Mouse (Mus musculus) testis, adult 2 months (tissue): ENCODE measurements around the gene Cacna1a.

ENCODE experiments used
- CTCF ChIP-seq: fragments of 200-500 bp; IDR thresholded peaks from 2 replicates; pipeline ENCODE4 v1.5.1; 2012; ENCODE audit warnings: low read depth, mild to moderate bottlenecking, inconsistent platforms, low read length, moderate library complexity; ENCODE audit not compliant: control insufficient read depth, insufficient read depth, insufficient replicate concordance
- POLR2A ChIP-seq: fragments of 200-500 bp; IDR thresholded peaks from 2 replicates; pipeline ENCODE4 v1.6.1; 2012; ENCODE audit warnings: low read depth, mild to moderate bottlenecking, inconsistent platforms, low read length, moderate library complexity; ENCODE audit not compliant: control insufficient read depth

DNA sequence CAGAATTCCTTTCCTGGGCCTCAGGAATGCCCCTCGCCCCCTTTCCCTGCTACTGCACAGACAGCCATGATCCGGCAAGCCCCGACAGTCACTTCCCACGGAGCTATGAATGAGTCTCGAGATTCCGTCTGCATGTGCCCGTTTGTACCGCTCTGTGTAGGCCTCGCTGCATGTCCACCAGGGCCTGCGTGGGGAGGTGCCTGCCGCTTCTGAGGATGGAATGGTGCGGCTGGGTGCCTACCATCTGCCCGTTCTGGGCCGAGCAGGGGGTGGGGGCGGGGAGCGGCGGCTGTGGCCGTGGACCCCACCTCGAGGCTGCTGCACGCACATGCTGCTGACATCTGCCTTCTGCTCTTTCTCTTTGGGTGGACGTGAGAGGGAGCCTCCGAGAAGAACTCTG, 228.8 kb downstream of the Cacna1a start:
- TF ChIP-seq POLR2A = no peak
- no peak for TF ChIP-seq CTCF
